24 mouse cellular contexts compared by ENCODE assay signal in genomic region chr2:30571647-30572046, GRCm38 (mm10). TPM values are rescaled to one million over a fixed set of nuclear protein-coding genes. Genes with fewer than 3 reads are reported as not detected.
DNase-seq lines count a peak whose midpoint lies in the region; ATAC-seq and TF ChIP-seq lines count a peak whose summit lies in the region.
"Had no signal": no experiment of that assay in that cellular context is flagged by ENCODE, and none has a peak within 500 bp of the region (broad histone marks: within the 10 kb centered on the region; RNA-seq: fewer than 3 reads in every experiment).

No protein-coding gene starts in this region.

- no peak for TF ChIP-seq EP300 in liver, postnatal 0 days (IDR thresholded peaks at IDR 0.05; ENCODE audit: low read depth)

- TF ChIP-seq CTCF in liver, postnatal 0 days (IDR thresholded peaks at IDR 0.05; ENCODE audit: low read depth), result no peak

- H3K4me2 ChIP-seq in midbrain, embryonic 11.5 days, result no peak overlapping the region
- no peak overlapping the region for H3K4me2 ChIP-seq in liver, postnatal 0 days (ENCODE audit: low read depth, low read length)
- H3K4me2 ChIP-seq: embryonic facial prominence, embryonic 12.5 days; forebrain, embryonic 13.5 days; forebrain, embryonic 15.5 days had no signal

- peak; percentile 21 for DNase-seq in CD4-positive helper T cell, adult 2 months (ENCODE audit: low read depth, low spot score)
- DNase-seq in R1 (ENCODE audit: low read depth, low spot score), result peak; percentile 35
- no peak for DNase-seq in midbrain, embryonic 11.5 days (ENCODE audit: low spot score, missing footprints)
- DNase-seq in heart, embryonic 10.5 days (ENCODE audit: low spot score), result no peak
- no peak for DNase-seq in thymus, postnatal 0 days (ENCODE audit: low spot score)
- no peak for DNase-seq in liver, postnatal 0 days
- DNase-seq: adrenal gland, adult 8-10 months; adrenal gland, postnatal 14 days; adrenal gland, postnatal 36 days; B cell, adult 2 months; cerebellum, adult 11-12 months; cerebellum, adult 2 months; cerebellum, adult 9-10 months; cerebellum, postnatal 10 days; cerebellum, postnatal 25 days; forebrain, postnatal 0 days had no signal

- peak; percentile 79 for ATAC-seq in CD4-positive, CD25-positive, alpha-beta regulatory T cell, adult 4 months
- peak; percentile 61 for ATAC-seq in inflammation-experienced regulatory T-cells, adult 6 months
- no peak for ATAC-seq in midbrain, embryonic 11.5 days (ENCODE audit: low FRiP score)
- no peak for ATAC-seq in liver, postnatal 0 days
- ATAC-seq: forebrain, embryonic 13.5 days; forebrain, embryonic 15.5 days; forebrain, postnatal 0 days; Patski had no signal

- no peaks in the 10 kb centered on the region for H3K27me3 ChIP-seq in midbrain, embryonic 11.5 days (ENCODE audit: control insufficient read depth, insufficient read depth, low read length)
- H3K27me3 ChIP-seq in heart, embryonic 10.5 days (ENCODE audit: insufficient read depth, poor library complexity, severe bottlenecking), result peaks cover 8% of the 10 kb centered on the region; the same call in 1 of the 2 replicates
- H3K27me3 ChIP-seq in liver, postnatal 0 days (ENCODE audit: insufficient read depth, low read length), result no peaks in the 10 kb centered on the region
- H3K27me3 ChIP-seq: embryonic facial prominence, embryonic 12.5 days; forebrain, embryonic 13.5 days; forebrain, embryonic 15.5 days had no signal

- H3K4me1 ChIP-seq in midbrain, embryonic 11.5 days (ENCODE audit: control insufficient read depth, insufficient read depth, low read length), result peaks cover 11% of the 10 kb centered on the region; the same call in 1 of the 2 replicates
- peaks cover 14% of the 10 kb centered on the region for H3K4me1 ChIP-seq in heart, embryonic 10.5 days
- no peaks in the 10 kb centered on the region for H3K4me1 ChIP-seq in liver, postnatal 0 days (ENCODE audit: insufficient read depth)
- H3K4me1 ChIP-seq: forebrain, embryonic 15.5 days had no signal

- H3K27ac ChIP-seq in midbrain, embryonic 11.5 days (ENCODE audit: low read depth, low read length), result no peak overlapping the region
- no peak overlapping the region for H3K27ac ChIP-seq in heart, embryonic 10.5 days
- H3K27ac ChIP-seq in liver, postnatal 0 days (ENCODE audit: low read depth), result no peak overlapping the region
- H3K27ac ChIP-seq: embryonic facial prominence, embryonic 10.5 days; embryonic facial prominence, embryonic 12.5 days; forebrain, embryonic 13.5 days; forebrain, embryonic 15.5 days had no signal

- no peaks in the 10 kb centered on the region for H3K9me3 ChIP-seq in midbrain, embryonic 11.5 days (ENCODE audit: control insufficient read depth, low read length)
- no peaks in the 10 kb centered on the region for H3K9me3 ChIP-seq in heart, embryonic 10.5 days
- no peaks in the 10 kb centered on the region for H3K9me3 ChIP-seq in liver, postnatal 0 days (ENCODE audit: low read length)
- H3K9me3 ChIP-seq: embryonic facial prominence, embryonic 12.5 days; forebrain, embryonic 13.5 days; forebrain, embryonic 15.5 days; G1E had no signal

- H3K9ac ChIP-seq in midbrain, embryonic 11.5 days (ENCODE audit: low read length), result no peak overlapping the region
- no peak overlapping the region for H3K9ac ChIP-seq in liver, postnatal 0 days (replicated peaks)
- H3K9ac ChIP-seq: embryonic facial prominence, embryonic 12.5 days; forebrain, embryonic 13.5 days; forebrain, embryonic 15.5 days; forebrain, postnatal 0 days had no signal

- 93% methylated on average over 4 of the region's 4 CpGs for WGBS in midbrain, embryonic 11.5 days
- WGBS in heart, embryonic 10.5 days, result 73% methylated on average over 4 of the region's 4 CpGs
- WGBS in liver, postnatal 0 days (ENCODE audit: insufficient replicate concordance), result 69% methylated on average over 4 of the region's 4 CpGs

- no peaks in the 10 kb centered on the region for H3K36me3 ChIP-seq in midbrain, embryonic 11.5 days (ENCODE audit: control insufficient read depth, insufficient read depth, low read length)
- no peaks in the 10 kb centered on the region for H3K36me3 ChIP-seq in heart, embryonic 10.5 days
- H3K36me3 ChIP-seq in liver, postnatal 0 days (replicated peaks; ENCODE audit: insufficient read depth, low read length), result no peaks in the 10 kb centered on the region
- H3K36me3 ChIP-seq: embryonic facial prominence, embryonic 10.5 days; embryonic facial prominence, embryonic 12.5 days; forebrain, embryonic 15.5 days; G1E had no signal

- H3K4me3 ChIP-seq in midbrain, embryonic 11.5 days (ENCODE audit: low read depth, low read length), result no peak overlapping the region
- H3K4me3 ChIP-seq in heart, embryonic 10.5 days, result no peak overlapping the region
- H3K4me3 ChIP-seq in liver, postnatal 0 days (ENCODE audit: low read depth, low read length), result no peak overlapping the region
- H3K4me3 ChIP-seq: embryonic facial prominence, embryonic 10.5 days; embryonic facial prominence, embryonic 12.5 days; forebrain, embryonic 13.5 days; forebrain, embryonic 15.5 days had no signal

RNA-seq across cellular contexts. Expression of gene Cstad, which starts 23.2 kb away (rescaled TPM):
- 1 to 10 TPM; 2.0 to 5.4 TPM for polyA plus RNA-seq in CD4-positive, CD25-positive, alpha-beta regulatory T cell, adult 4 months (2017; shearing (Covaris generic))
- 1 to 10 TPM; 3.0 to 8.3 (median 4.3) TPM for polyA plus RNA-seq in inflammation-experienced regulatory T-cells, adult 6 months (2017; shearing (Covaris generic))
- polyA plus RNA-seq in midbrain, embryonic 11.5 days (2014; fragmentation: Nextera tagmentation; extraction: Ambion mirVana), result 0.21 and 0.74 TPM in 2 replicates
- polyA plus RNA-seq in heart, embryonic 10.5 days (2016; fragmentation: Nextera tagmentation; extraction: Ambion mirVana), result 1.2 and 1.4 TPM in 2 replicates
- 1.2 and 1.3 TPM in 2 replicates for polyA plus RNA-seq in thymus, postnatal 0 days (2015; fragmentation: Nextera tagmentation; extraction: Ambion mirVana)
- 0.22 TPM in 2 replicates for polyA plus RNA-seq in liver, postnatal 0 days (2015; fragmentation: Nextera tagmentation; extraction: Ambion mirVana)
- polyA plus RNA-seq: G1E had no signal

Comparison
In these comparisons a context has a peak if more than half of its experiments do, and no peak if none do; other contexts are left out.
1. DNase-seq: peak in CD4-positive helper T cell, adult 2 months (single experiment) and R1 (single experiment); none in midbrain, embryonic 11.5 days (single experiment), heart, embryonic 10.5 days (single experiment), thymus, postnatal 0 days (single experiment) and liver, postnatal 0 days (single experiment).
2. ATAC-seq: peak in CD4-positive, CD25-positive, alpha-beta regulatory T cell, adult 4 months (single experiment) and inflammation-experienced regulatory T-cells, adult 6 months (single experiment); none in midbrain, embryonic 11.5 days (single experiment) and liver, postnatal 0 days (single experiment).